Mouse (Mus musculus): ENCODE measurements around the gene Sh3bp5.
A peak's percentile ranks its signal among the peaks of the same experiment; 100 is the strongest.

The Sh3bp5 gene

DNA sequence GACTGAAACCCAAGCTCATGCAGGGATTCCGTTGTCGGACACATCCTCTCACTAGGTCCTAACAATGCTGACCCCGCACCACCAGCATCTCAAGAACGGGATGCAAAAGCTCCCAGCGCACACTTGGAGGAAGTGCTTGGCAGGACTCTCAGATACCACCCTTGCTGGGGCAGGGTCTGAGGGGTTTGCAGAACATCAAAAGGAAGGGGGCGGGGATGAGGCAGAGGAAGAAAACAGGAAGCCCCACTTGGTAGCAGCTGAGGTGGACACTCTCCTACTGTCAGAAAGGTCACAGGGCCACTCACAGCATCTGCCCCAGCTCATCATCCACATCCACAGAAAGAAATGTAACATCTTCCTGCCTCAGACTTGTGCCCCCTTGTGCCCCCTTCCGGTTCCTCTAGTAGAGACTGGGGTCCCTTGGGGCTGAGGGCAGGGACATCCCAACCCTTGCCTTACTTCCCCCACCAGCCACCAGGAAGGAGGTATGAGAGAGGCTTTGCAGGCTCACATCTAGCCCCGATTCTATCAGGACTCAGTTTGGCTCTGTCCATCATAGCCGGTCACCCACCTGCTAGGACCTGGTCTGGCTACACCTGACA is 25.7 kb downstream of the Sh3bp5 start:
- DNase-seq (ENCODE audit: low spot score in 2 of 2), result peak in 1 of 2 experiments; percentile 28

DNA sequence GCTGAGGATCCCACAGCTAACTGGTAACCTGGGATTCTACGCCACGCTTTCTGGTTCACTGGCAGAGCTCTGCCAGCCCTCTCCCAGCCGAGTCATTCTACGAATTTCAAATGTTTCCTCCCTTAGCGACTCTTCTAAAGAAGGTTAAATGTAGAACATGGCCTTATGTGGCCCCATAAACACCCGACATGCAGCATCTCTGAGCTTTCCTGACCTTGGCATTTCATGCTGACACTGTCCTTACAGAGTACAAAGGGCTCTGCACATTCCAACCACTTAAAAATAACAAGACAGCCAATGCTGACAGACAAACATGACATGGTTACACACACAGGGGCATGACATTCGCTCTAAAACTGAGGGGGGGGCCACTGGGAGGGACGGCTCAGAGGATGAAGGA is 27.2 kb downstream of the Sh3bp5 start:
- DNase-seq (ENCODE audit: low spot score in 2 of 2), result no peak

DNA sequence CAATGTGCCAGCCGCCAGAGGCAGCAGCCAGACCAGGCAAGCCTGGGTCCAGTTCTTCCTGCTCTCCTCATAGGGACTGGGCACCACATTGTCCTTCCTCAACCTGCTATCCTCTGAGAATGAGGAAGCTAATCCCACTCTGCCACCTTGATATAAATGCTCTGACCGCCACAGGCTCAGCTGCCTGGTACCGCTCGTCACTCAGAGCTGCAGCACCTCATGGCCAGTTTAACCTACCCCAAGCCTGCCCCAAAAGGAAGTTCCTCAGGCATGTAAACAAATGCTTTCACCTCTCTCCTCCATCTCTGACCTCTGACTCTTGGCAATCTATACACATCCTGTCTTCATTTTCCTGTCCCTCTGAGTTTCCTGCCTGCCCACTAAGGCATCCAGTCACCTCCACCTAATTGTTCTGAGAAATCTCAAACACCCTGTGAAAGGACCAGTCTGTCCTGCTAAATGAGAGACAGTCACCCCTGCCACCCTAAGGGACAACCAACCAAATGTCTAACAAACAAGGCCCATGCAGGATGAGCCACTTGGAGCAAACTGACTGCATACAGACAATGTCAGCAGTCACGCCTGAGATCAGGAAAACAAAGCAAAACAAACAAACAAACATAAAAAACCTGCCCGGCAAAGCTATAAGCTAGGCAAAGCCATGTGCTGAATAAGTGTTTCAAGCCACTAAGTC is 27.8 kb downstream of the Sh3bp5 start:
- no peak for DNase-seq (ENCODE audit: low spot score in 2 of 2)

DNA sequence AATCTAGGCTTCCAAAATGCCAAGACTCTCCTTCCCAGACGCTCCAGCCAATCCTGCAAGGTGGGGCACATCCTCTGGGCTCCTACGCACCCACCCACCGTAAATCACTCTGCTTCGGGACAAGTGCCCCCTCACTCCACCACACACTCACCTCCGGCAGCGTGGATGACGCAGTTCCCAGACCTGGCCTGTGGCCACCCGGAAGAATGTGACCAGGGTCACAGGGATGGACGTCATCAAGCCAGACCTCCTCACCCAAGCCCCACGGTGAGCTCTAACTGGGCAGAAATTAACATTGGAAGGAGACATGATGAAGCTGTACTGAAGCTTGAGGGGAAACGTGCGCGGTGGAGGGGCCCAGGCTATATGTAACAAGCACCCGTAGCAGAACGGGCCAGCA is 28.7 kb downstream of the Sh3bp5 start:
- DNase-seq (ENCODE audit: low spot score in 2 of 2), result no peak

DNA sequence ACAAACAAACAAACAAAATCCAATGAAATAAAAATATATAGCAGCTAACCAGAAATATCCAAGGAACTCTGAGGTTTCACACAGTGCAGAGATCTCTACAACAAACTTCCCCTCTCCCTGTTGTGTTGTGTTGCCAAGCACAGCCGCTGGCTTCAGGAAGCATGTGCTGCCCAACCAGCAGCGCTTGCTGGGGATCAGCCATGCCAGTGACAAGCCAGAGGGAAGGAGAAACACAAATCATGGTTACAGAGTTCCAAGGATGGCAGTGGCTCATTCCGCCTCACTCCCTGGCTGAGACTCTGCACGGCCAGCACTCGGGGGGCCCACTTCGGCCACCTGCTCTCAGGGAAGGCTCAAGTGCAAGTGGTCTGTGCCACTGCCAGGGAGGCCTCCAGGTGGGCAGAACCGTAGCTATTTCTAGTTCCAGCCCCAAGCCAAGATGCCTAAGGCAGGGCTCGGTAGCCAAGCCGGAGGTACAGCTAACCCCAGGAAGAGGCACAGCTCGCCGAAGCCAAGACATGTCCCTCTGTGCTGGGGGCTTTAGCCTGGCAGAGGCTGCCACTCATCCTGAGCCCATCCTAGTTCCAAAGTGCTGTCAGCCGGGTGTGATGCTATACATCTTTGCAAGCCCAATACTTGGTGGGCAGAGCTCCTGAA is 29.6 kb downstream of the Sh3bp5 start:
- DNase-seq (ENCODE audit: low spot score in 2 of 2), result no peak

DNA sequence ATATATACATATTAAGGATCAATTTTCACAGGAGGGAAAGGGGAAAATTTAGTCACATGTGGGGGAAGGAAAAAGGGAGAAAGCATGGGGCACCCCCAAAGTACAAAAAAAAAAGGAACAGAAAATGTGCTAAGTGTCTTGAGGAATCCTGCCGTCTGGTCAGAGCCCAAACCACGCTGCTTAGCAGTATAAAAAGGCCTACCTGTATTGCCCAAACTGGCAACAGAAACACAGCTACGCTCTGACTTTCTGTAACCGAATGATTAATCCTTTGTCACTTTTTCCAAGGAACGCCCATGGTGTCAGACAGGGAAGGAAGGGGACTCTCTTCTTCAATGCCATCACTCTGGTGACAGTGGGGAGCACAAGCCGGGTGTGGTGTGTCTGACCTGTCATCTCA is 30.2 kb downstream of the Sh3bp5 start:
- no peak for DNase-seq (ENCODE audit: low spot score in 2 of 2)

DNA sequence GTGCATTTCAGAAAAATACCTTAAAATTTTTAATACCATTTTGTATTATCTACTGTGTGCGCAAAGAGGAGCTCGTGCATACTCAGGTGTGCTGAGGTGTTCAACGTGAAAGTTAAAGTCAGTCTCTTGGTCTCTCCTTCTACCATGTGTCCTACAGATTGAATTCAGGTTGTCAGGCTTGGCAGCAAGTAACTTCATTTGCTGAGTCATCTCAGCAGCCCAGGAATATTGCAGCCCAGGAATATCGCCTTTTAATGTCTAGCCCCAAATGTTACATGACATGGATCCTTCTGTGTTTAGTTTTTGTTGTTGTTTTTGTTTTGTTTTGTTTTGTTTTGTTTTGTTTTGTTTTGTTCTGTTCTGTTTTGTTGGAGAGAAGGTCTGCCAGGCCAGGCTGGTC is 31.2 kb downstream of the Sh3bp5 start:
- no peak for DNase-seq (ENCODE audit: low spot score in 2 of 2)

DNA sequence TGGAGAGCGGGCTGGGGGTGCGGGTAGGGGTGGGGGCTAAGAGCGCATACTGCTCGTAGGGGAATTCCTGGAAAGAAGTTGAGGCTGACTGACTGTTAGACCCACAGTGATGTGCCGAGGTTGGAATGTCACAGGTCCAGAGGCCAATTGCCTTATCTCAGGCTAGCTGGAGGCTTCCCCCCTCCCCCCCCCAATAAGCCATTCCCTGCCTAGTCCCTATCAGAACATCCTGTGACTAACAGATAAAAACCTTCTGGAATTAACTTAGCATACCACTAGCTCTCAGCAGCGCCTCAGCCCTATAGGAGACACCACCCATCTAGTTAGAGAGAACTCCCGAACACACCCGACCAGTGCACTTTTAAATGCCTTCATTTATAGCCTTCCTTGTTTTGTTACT is 31.9 kb downstream of the Sh3bp5 start:
- no peak for DNase-seq (ENCODE audit: low spot score in 2 of 2)

DNA sequence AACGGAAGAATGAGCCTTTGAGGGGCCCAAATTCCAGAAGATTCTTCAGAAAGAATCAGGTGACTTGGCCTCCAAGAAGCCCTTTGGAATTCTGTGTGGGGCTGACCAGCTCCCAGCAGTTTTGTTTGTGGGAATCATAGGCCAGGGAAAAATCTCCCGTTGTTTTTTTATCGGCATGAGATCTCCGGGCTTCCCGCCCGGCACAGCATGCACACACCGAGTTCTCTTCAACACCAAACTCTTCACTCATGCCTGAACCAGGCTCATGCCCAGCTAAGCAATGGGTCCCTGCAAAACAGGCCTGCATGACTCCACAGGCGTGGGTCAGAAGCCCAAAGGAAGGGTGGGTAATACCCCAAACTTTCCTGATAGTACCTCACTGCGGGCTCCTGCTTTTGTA is 32.3 kb downstream of the Sh3bp5 start:
- DNase-seq (ENCODE audit: low spot score in 2 of 2), result no peak

DNA sequence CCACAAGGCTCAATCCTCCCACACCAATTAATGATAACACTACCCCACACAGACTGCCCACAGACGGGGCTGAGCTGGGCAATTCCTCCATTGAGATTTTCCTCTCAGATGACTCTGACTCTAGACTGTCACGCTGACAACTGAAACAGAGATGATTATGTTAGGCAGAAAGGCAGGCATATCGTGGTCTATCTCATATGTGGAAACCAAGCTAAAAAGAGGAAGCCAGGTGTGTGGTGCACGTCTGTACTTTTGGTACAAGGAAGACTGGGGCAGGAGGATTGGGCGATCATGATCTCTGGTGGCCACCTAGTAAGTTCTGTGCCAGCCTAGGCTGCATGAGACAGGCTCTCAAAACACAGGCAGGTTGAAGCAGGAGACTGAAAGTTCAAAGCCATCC is 33.2 kb downstream of the Sh3bp5 start:
- no peak for DNase-seq (ENCODE audit: low spot score in 2 of 2)

DNA sequence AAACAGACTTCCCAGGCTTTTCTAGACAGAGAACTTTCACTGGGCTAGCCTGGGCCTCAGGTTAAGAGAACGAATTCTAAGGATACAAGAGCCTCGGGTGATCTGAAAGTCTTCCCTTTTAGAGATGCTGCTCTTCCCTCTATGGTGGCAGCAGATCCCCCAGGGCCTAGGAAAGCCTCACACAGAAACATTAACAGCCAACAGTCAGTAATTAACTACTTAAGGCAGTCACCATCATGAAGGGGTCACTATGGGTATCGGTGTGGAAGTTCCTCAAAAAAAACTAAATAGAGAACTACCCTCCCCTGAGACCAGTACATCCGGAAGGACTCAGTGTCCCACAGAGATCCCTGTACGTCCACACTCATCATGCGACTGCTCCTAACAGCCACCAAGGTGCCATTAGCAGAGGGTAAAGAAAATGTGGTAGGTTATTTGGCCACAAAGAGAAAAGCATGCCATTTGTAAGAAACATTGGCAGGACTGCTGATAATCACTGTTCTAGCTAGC is 33.9 kb downstream of the Sh3bp5 start:
- no peak for DNase-seq (ENCODE audit: low spot score in 2 of 2)

DNA sequence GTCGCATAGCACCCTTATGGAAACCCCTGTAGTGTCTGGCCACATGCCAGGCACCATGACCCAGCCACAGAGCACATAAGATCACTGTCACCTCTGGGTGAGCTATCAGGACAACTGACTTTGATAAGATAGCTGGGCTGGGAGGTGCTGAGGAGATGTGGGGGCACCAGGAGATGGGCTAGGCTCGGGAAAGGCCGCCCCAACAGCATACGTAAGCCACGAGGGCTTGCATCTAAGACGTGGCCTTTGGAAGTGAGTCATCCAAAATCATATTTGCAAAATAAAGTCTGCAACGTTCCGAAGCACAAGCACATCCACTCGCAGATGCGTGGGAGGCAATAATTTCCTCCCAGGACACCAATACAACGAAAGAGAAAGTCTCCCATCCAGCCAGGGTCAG is 35.0 kb downstream of the Sh3bp5 start:
- DNase-seq (ENCODE audit: low spot score in 2 of 2), result no peak

DNA sequence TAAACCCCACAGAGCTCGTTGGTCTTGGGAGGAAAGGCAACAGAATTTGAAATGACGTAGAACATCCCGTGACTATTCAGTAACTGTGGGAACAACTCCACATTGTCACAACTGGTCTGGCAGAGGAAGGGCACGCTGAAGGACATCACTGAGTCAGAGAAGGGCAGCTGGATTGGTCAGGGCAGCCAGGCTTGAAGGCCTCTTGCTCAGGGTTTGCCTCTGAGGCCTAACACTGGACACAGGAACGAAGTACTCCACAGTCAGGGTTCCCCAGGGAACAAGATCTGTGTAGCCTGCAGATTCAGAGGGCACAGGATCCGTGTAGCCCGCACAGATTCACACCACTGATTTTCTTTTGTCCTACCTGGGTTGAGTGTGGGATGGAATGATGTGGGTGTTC is 35.6 kb downstream of the Sh3bp5 start:
- no peak for DNase-seq (ENCODE audit: low spot score in 2 of 2)

DNA sequence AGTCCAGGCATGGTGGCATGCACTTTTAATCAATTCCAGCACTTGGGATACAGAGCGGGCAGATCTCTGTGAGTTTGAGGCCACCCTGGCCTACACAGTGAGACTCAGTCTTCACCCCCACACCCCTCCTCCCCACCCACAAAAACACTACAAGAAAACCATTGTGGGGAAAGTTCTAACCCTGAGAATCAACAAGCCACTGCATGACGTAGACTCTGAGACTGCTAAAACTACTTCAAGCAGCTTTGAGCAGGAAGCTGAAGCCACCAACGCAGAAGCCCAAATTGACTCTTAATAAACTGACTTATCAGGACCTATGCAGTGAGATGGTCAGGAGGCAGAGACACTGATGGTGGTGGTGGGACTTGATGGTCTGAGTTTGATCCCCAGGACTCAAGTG is 36.6 kb downstream of the Sh3bp5 start:
- no peak for DNase-seq (ENCODE audit: low spot score in 2 of 2)

DNA sequence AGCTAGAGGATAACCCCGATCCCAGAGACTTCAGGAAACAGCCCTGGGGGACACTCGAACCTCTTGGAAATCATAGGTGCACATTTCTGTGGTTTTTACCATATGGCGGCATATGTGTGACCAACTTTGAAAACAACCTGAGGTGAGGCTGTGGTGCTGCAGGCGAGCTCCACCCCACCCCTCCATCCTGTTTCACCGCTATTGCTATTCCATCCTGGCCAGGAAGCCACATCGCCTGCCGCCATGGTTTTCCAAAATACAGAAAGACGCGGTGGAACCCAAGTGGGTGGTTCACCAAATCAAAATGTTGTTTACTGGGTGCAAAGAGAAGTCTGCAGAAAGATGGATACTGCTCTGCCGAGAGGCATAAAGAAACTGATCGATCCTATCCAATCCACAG is 37.1 kb downstream of the Sh3bp5 start:
- DNase-seq (ENCODE audit: low spot score in 2 of 2), result no peak

DNA sequence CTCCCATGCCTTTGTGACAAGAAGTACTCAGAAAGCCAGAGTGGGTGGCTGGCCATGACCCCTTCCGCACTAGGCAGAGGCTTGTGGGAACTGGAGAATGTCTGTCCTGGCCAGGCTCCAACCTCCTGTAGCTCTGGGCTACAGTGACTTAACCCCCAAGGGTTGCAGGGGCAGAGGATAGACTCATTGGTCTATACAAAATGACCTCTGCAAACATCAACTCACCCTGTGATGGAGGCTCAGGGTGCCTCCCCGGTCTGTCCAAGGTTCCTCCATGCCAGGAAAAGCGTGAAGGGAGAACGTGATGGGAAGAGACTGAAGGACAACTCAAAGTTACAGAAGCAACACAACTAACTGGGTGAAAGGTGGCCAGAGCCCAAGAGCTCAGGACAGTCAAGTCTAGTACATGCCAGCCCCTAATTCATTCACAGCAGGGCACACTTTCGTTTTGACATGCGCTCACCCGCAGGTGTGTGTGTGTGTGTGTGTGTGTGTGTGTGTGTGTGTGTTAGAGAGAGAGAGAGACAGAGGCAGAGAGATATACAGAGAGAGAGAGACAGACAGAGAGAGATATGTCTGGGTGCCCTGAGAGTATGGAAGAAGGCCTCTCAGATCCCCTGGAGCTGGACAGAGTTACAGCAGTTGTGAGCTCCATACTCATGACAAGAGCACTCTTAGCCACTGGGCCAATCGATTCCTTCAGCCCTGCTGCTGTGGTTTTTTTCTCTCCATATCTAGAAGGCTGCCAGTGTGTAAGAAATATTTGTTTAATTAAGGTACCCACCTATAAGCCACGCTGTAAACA is 37.9 kb downstream of the Sh3bp5 start:
- DNase-seq (ENCODE audit: low spot score in 2 of 2), result no peak

DNA sequence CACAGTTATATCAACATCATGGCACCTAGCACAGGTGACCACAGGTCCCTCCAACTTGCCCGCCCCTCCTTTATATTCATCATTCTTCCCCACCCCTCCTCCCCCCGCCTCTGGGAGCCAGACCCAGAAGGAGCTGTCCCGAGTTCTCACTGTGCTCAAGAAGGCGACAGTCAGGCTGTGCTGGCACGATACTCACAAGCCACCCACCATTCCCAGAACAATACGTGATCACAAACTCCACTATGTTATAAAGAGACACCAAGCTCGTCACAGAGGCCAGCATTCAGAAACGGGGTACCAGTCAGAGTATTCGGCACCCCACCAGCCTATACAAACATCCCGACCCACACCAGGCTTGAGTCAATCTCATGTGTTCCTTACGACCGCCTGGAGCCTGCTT is 38.5 kb downstream of the Sh3bp5 start:
- no peak for DNase-seq (ENCODE audit: low spot score in 2 of 2)

DNA sequence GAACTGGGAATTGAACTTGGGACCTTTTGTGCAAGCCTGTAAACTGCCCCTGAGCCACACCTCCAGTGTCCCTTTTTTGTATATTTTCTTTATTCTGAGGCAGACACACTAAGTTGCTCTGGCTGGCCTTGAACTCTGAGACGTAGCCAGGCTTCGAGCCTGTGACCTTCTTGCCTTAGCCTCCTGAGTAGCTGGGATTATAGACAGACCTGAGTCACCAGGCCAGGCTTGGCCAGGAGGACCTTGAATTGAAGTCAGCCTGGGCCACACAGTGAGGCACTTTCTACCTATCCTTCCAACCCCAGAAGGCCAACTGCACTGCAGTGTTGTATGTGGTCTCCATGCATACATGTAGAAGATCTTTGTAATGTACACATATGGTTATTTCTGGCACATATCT is 39.5 kb downstream of the Sh3bp5 start:
- DNase-seq (ENCODE audit: low spot score in 2 of 2), result no peak

DNA sequence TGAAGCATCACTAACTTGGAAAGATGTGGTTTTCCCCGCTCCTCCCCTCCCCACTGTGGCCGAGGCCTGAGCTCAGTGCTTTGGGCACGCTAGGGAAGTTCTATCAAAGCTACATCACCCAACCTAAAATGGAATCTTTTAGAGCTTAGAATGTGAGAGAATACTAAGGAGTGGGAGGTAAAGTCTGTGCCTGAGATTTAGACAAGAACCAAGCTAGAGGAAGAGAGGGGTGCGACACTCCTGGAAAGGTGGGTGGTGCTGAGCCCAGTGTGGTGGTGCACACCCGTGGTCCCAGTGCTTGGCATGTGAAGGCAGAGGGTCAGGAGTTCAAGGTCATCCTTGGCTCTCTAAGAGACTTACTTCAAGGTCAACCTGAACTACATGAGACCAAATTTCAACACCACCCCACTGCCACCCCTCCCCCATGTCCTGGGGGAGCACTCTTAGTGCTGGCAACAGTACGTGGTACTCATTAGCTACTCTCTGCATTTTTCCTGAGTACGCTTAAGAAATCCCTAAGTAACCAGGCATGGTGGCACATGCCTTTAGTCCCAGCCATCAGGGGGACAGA is 40.2 kb downstream of the Sh3bp5 start:
- DNase-seq (ENCODE audit: low spot score in 2 of 2), result no peak

DNA sequence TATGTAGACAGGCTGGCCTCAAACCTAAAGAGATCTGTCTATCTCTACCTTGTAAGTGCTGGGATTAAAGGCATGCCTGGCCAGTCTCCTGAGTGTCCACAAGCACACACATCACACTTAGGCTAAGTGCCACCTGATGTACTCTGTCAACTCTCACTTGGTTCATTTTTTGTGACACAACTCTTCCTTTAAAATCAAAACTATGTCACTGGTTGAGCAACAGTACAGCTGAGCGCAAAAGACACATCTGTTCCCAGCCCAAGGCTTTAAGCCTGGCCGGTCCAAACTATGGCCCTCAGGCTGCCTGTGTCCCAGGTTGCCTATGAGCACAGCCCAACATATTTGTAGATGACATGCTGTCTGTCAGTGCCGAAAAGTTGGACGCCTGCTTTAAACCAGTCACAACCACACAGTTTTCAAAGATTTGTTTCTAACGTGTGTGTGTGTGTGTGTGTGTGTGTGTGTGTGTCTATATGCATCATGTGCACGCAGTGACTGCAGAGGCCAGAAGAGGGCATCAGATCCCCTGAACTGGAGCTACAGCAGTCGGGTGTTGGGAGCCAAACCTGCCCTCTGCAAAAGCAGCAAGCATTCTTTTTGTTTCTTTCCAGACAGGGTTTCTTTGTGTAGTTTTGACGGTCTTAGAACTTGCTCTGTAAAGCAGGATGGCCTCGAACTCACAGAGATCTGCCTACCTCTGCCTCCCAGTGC is 40.9 kb downstream of the Sh3bp5 start:
- no peak for DNase-seq (ENCODE audit: low spot score in 2 of 2)

DNA sequence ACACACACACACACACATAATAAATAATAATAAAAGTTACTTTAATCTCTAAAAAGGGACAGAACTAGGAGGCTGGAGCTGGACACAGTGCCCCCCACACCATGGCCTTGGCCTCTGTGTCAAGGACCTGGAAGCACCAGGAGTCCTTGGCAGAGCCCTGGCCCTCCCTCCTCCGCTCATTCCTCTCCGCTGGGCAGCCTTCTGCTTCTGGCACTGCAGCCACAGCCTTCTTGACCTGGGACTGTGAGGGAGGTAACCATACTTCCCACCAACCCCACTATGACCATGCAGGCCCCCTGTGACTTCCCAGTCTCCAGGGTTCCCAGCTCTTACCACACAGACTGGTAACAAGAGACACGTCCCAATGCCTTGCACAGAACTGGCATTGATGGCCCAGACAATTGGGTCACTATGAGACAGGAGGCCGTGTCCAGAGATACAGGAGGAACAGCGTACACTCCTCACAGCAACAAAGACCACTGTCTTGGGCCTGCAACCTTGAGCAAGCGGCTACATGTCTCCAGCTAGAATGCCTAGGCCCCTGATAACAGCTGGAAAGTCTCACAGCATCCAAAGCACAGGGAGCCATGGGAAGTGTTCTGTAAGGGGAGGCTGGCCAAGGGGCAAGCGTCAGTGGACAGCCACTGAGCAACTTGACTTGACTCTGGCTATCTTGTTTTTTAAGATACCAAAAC is 41.8 kb downstream of the Sh3bp5 start:
- no peak for DNase-seq (ENCODE audit: low spot score in 2 of 2)

All from spleen, postnatal 14 days (tissue).